Mouse (Mus musculus) right cerebral cortex, postnatal 10 days (tissue): Measurements from ENCODE around the gene Arl3.

ENCODE experiments used
- DNase-seq, 2 experiments: peaks; one replicate each; pipeline ENCODE4 v3.0.0; 2021; ENCODE audit warnings: low spot score in 2 of 2

Gene Arl3

GRCm38 (mm10) chr19:46533525-46533924, 39.5 kb downstream of the Arl3 start:
- DNase-seq: no peak

GRCm38 (mm10) chr19:46533066-46533465, 39.9 kb downstream of the Arl3 start:
- peak in 1 of 2 experiments; percentile 33 for DNase-seq

- DNase-seq: peak; percentile 66
These were observed 40.8 kb downstream of the Arl3 start for GRCm38 (mm10) chr19:46532031-46532688.

- DNase-seq: peak in 1 of 2 experiments; percentile 64
These were observed 41.6 kb downstream of the Arl3 start for GRCm38 (mm10) chr19:46531071-46532030.

GRCm38 (mm10) chr19:46530449-46530990, 42.5 kb downstream of the Arl3 start:
- DNase-seq: peak in 1 of 2 experiments; percentile 25

- DNase-seq: peak; percentile 42 to 58
These were observed 43.2 kb downstream of the Arl3 start for GRCm38 (mm10) chr19:46529601-46530448.

- DNase-seq: peak; percentile 67 to 79
These were observed 44.3 kb downstream of the Arl3 start for GRCm38 (mm10) chr19:46528529-46529213.

GRCm38 (mm10) chr19:46527632-46528528, 45.1 kb downstream of the Arl3 start:
- DNase-seq: peak; percentile 32 to 48

GRCm38 (mm10) chr19:46525691-46526631, 47.0 kb downstream of the Arl3 start:
- DNase-seq: peak; percentile 41 to 44

GRCm38 (mm10) chr19:46524601-46525321, 48.2 kb downstream of the Arl3 start:
- DNase-seq: peak; percentile 40 to 65

GRCm38 (mm10) chr19:46524152-46524544, 48.9 kb downstream of the Arl3 start:
- DNase-seq: no peak

GRCm38 (mm10) chr19:46523480-46524151, 49.4 kb downstream of the Arl3 start:
- peak; percentile 82 to 91 for DNase-seq

- DNase-seq: no peak
These were observed 49.9 kb downstream of the Arl3 start for GRCm38 (mm10) chr19:46523131-46523479.

- peak in 1 of 2 experiments; percentile 24 for DNase-seq
These were observed 50.5 kb downstream of the Arl3 start for GRCm38 (mm10) chr19:46522433-46523044.

- no peak for DNase-seq
These were observed 51.3 kb downstream of the Arl3 start for GRCm38 (mm10) chr19:46521698-46522097.

- peak in 1 of 2 experiments; percentile 23 for DNase-seq
These were observed 54.0 kb downstream of the Arl3 start for GRCm38 (mm10) chr19:46518828-46519621.
